Mouse (Mus musculus): ENCODE measurements at regions not wholly inside any gene's neighbourhood (a gene's known extent, or its start where the extent isn't known, plus 50 kb on each side); places are given as distances from the start of the nearest gene placed in this dataset.

DNA sequence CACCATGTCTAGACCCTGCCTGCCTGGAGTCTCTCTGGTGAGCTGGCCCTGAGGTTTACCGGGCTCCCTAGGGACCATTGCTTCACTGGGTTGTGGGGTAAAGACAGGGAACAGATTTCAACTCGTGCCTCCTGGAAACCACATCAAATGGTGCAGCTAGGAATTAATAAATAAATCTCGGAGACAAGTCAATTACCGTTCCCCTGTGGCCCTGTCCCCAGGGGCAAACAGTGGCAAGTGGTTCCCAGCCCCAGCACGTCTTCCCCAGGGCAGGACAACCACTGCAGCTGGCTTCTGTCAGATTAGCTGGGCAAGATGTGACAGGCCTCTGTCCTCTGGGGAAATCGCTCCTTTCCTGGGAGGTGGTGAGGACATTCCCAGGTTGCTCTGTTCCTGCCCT lies 54.3 kb upstream of the Haao start:
- H3K36me3 ChIP-seq (ENCODE audit: control insufficient read depth, insufficient read depth): no peaks in the 10 kb centered on the region
- H3K4me2 ChIP-seq (ENCODE audit: low read depth): no peak overlapping the region
- H3ac ChIP-seq (ENCODE audit: control insufficient read depth, insufficient read length): no peak overlapping the region
- H3K27me3 ChIP-seq (ENCODE audit: control insufficient read depth, insufficient read depth, insufficient read length): peaks cover 6% of the 10 kb centered on the region
- no peaks in the 10 kb centered on the region for H3K79me2 ChIP-seq (ENCODE audit: control insufficient read depth, insufficient read depth)
- no peak for TF ChIP-seq SRF (IDR thresholded peaks at IDR 0.05; ENCODE audit: control insufficient read depth, insufficient read length, low read depth)
- TF ChIP-seq TCF12 (IDR thresholded peaks at IDR 0.05; ENCODE audit: insufficient read depth, poor library complexity, severe bottlenecking): no peak
- no peak for TF ChIP-seq POLR2AphosphoS2 (IDR thresholded peaks at IDR 0.05; ENCODE audit: insufficient read length, low read depth)
- TF ChIP-seq MYOG (IDR thresholded peaks at IDR 0.05; ENCODE audit: control insufficient read depth in 1 of 3, insufficient read depth in 1 of 3, insufficient read length in 2 of 3, low read depth in 2 of 3): peak in 1 of 3 experiments; percentile 10
- peak in 1 of 3 experiments; percentile 19 for TF ChIP-seq MYOD1 (IDR thresholded peaks at IDR 0.05; ENCODE audit: control insufficient read depth in 1 of 3, insufficient read length in 2 of 3, low read depth in 2 of 3)
- TF ChIP-seq POLR2A (IDR thresholded peaks at IDR 0.05; ENCODE audit: insufficient read length, low read depth): no peak
- TF ChIP-seq CEBPB (IDR thresholded peaks at IDR 0.05; ENCODE audit: insufficient read depth, poor library complexity, severe bottlenecking): peak; percentile 48; the same call in 1 of the 2 replicates
- TF ChIP-seq TCF3 (IDR thresholded peaks at IDR 0.05; ENCODE audit: insufficient read length, low read depth): no peak
- no peak for TF ChIP-seq REST (IDR thresholded peaks at IDR 0.05; ENCODE audit: insufficient read depth, insufficient read length)
- TF ChIP-seq E2F4 (IDR thresholded peaks at IDR 0.05; ENCODE audit: insufficient read depth): no peak
- TF ChIP-seq MAX (IDR thresholded peaks at IDR 0.05; ENCODE audit: low read depth): no peak
- H3K4me3 ChIP-seq: no peak overlapping the region

DNA sequence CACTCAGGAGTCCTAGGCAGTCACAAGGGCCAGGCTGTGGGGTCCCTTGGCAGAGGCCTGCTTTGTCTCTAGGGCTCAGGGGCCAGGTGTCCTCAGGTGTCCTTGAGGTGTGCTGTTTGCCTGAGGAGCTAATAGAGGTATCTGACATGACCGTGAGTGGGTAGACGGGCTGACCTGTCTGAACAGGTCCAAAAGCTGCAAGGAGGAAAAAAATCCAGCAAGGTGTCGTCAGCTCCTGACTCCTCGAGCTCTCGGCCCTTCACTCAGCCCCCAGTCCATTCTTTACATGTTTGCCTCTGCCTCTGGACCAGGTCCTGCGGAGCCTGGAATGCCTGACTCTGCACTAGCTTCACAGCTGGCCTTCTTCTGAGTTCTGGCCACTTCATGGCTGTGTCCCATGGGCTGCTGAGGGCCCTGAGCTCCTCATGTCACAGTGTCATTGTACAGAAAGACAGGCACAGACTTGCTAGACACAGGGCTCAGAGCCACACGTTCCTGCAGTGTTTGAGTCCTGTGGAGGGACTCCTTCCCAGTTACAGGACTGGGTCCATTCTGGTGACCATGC lies 51.9 kb upstream of the Haao start:
- H3K36me3 ChIP-seq (ENCODE audit: control insufficient read depth, insufficient read depth): no peaks in the 10 kb centered on the region
- TF ChIP-seq E2F4 (IDR thresholded peaks at IDR 0.05; ENCODE audit: insufficient read depth) (no peak), CEBPB (IDR thresholded peaks at IDR 0.05; ENCODE audit: insufficient read depth, poor library complexity, severe bottlenecking) (no peak), REST (IDR thresholded peaks at IDR 0.05; ENCODE audit: insufficient read depth, insufficient read length) (no peak), TCF3 (IDR thresholded peaks at IDR 0.05; ENCODE audit: insufficient read length, low read depth) (no peak), POLR2AphosphoS2 (IDR thresholded peaks at IDR 0.05; ENCODE audit: insufficient read length, low read depth) (no peak), MYOG (IDR thresholded peaks at IDR 0.05; ENCODE audit: control insufficient read depth in 1 of 3, insufficient read depth in 1 of 3, insufficient read length in 2 of 3, low read depth in 2 of 3) (no peak), USF1 (IDR thresholded peaks at IDR 0.05; ENCODE audit: low read depth) (no peak), MYOD1 (IDR thresholded peaks at IDR 0.05; ENCODE audit: control insufficient read depth in 1 of 3, insufficient read length in 2 of 3, low read depth in 2 of 3) (no peak), POLR2A (IDR thresholded peaks at IDR 0.05; ENCODE audit: insufficient read length, low read depth) (no peak), TCF12 (IDR thresholded peaks at IDR 0.05; ENCODE audit: insufficient read depth, poor library complexity, severe bottlenecking) (no peak), MAX (IDR thresholded peaks at IDR 0.05; ENCODE audit: low read depth) (no peak), SRF (IDR thresholded peaks at IDR 0.05; ENCODE audit: control insufficient read depth, insufficient read length, low read depth) (no peak)
- no peak overlapping the region for H3K4me2 ChIP-seq (ENCODE audit: low read depth)
- peaks cover 6% of the 10 kb centered on the region for H3K27me3 ChIP-seq (ENCODE audit: control insufficient read depth, insufficient read depth, insufficient read length)
- H3ac ChIP-seq (ENCODE audit: control insufficient read depth, insufficient read length): no peak overlapping the region
- H3K79me2 ChIP-seq (ENCODE audit: control insufficient read depth, insufficient read depth): no peaks in the 10 kb centered on the region
- H3K4me3 ChIP-seq: no peak overlapping the region

DNA sequence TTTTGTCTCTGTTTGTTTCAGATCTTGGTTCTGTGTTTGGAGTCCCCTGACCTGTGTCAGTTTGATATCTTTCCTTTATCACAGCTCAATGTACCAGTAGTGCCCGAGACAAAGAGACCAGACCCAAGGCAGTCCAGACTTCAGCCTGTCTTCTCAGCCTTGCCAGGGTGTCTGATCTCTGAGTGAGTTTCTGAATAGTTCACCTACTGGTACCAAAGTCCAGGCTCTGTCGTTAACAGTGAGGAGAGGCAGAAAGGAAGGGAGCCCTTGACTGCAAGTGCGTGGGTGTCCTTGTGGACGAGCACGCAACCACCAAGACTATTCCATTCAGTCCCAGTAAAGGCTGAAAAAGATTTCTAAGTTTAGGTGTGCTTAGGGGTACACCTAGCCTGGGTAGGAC lies 50.8 kb upstream of the Haao start:
- Histone ChIP-seq H3ac (ENCODE audit: control insufficient read depth, insufficient read length) (no peak overlapping the region), H3K4me3 (no peak overlapping the region), H3K36me3 (ENCODE audit: control insufficient read depth, insufficient read depth) (no peaks in the 10 kb centered on the region), H3K79me2 (ENCODE audit: control insufficient read depth, insufficient read depth) (no peaks in the 10 kb centered on the region), H3K4me2 (ENCODE audit: low read depth) (no peak overlapping the region), H3K27me3 (ENCODE audit: control insufficient read depth, insufficient read depth, insufficient read length) (peaks cover 6% of the 10 kb centered on the region)
- no peak for TF ChIP-seq POLR2AphosphoS2 (IDR thresholded peaks at IDR 0.05; ENCODE audit: insufficient read length, low read depth)
